Mouse (Mus musculus) spleen, adult 18-20 months (tissue): Measurements from ENCODE around the gene Trove2.
"Not testable (repeated sequence)": the region's sequence is repeated elsewhere in the genome, so short reads cannot be mapped to it uniquely, and the experiment has no call there.

Source experiments
- DNase-seq, 2 experiments: peaks; one replicate each; pipeline ENCODE4 v3.0.0; 2022; ENCODE audit warnings: mixed read lengths in 2 of 2

The Trove2 gene

GRCm38 (mm10) chr1:143738811-143739210, 38.1 kb downstream of the Trove2 start:
- peak in 1 of 2 experiments; percentile 6 for DNase-seq

- DNase-seq, result no peak
Observed at GRCm38 (mm10) chr1:143733914-143734410, 42.9 kb downstream of the Trove2 start.

DNA sequence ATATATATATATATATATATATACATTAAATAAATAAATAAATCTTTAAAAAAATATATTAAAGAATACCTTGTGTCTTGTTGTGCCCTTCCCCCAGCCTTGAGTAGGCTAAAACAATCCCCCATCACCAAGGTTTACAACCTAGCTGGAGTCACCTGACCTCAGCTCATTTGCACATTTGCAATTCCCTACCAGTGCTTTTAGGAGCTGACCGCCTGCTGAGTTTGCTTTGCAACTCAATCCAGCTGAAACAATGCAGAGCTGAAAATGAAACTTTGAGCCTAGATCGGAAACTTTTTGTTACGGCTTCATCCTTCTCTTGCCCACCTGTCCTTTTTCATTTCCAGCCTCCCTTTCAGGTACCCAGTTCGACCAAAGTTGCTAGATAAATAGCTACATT, 45.2 kb downstream of the Trove2 start:
- DNase-seq, result no peak

DNA sequence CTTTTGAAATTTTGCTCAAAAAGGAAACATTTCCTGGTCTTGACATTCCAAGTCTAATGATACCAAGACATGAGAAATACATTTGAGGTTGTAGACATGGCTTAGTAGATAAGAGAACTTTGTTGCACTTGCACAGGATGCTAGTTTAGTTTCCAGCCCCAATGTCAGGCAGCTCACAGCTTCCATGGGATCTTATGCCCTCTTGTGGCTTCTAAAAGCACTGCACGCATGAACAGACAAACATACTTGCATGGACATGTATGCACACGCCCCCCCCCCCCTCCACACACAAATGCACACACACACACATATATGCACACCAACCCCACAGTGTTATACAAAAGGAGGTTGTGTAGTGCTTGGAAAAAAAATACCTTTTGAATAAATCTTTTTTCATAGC, 46.0 kb downstream of the Trove2 start:
- DNase-seq, result no peak

- DNase-seq, result no peak
Observed at GRCm38 (mm10) chr1:143727701-143728445, 49.0 kb downstream of the Trove2 start.

- no peak for DNase-seq
Observed at GRCm38 (mm10) chr1:143724456-143725064, 52.3 kb downstream of the Trove2 start.

DNA sequence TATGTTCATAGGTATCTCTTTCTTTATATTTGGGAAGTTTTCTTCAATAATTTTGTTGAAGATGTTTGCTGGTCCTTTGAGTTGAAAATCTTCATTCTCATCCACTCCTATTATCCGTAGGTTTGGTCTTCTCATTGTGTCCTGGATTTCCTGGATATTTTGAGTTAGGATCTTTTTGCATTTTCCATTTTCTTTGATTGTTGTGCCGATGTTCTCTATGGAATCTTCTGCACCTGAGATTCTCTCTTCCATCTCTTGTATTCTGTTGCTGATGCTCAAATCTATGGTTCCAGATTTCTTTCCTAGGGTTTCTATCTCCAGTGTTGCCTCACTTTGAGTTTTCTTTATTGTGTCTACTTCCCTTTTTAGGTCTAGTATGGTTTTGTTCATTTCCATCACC, 60.8 kb downstream of the Trove2 start, which contains the start of gene Glrx2:
Gene Glrx2, plus strand, starts transcription at position 301 of the 400 bp plus-strand sequence.
- DNase-seq, result not testable (repeated sequence)

GRCm38 (mm10) chr1:143710627-143710976, 66.3 kb downstream of the Trove2 start:
- no peak for DNase-seq

- DNase-seq, result no peak
Observed at GRCm38 (mm10) chr1:143709966-143710626, 66.8 kb downstream of the Trove2 start.

DNA sequence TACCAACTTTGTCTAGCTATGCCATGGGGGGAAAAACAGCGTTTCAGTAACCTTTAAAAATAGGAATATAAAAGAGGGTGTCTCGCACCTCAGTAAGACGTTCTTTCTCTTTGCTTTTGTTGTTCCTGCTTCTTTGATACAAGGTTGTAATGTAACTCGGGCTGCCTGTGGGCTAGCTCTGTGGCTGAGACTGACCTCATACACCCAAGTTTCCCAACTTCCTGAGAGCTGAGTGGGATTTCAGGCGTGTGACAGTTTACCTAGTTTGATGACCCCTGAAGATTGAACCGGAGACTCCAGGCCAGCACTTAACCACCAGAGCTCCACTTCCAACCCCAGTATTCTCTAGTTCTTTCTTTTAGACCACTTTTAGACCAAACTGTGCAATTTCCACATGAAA, 68.5 kb downstream of the Trove2 start:
- DNase-seq, result no peak

- no peak for DNase-seq
Observed at GRCm38 (mm10) chr1:143707006-143707405, 69.9 kb downstream of the Trove2 start.

- DNase-seq, result peak; percentile 87 to 93
Observed at GRCm38 (mm10) chr1:143702741-143703262, 74.1 kb downstream of the Trove2 start, which contains the start of gene Cdc73. TSS of gene Cdc73 (minus strand) at chr1:143702893.

DNA sequence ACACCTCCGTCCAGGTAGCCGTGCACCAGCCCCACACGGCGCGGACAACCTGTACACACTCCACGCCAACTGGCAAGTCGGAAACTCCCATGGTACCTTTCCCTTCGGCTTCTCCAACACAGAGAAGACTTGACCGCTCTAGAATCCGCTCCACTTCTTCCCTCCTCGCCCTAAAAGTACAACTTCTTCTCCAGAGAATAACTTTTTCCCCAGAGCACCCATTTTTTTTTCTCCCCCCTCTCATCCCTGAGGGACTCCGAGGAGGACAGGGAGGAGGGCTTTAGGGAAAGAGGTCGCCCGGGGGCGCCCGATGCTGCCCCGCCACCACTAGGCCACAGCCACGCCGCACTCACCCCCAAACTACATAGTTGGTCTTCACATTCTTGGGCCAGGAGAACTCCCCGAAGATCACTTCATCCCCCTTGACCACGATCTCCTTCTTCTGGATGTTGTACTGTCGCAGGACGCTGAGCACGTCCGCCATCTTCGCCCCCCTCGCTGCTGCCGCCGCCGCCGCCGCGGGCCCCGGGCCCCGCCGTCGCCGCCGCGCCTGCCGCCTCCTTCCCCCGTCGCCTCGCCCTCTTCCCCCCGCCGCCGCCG, 74.6 kb downstream of the Trove2 start:
- no peak for DNase-seq

DNA sequence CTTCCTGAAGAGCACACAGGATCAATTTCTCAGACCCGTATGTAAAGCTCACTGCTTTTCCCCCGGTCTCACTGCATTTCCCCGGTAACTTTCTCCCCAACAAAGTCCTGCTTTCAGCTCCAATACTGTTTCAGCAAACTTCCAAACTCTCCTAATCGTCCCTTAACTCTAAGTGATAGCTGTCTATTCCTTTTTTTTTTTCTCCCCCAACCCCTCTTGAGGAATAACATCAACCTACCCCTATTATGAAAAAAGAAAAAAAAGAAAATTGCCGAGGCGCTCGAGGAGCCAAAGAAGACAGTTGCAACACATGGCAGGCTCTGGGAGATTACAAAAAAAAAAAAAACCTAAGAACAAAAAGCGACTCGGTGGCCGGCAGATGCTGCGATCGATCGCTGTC, 75.1 kb downstream of the Trove2 start:
- no peak for DNase-seq
